Mouse (Mus musculus) ES-Bruce4 (cell line): ENCODE results near the gene Emp3.

ENCODE experiments used
- CTCF ChIP-seq: IDR thresholded peaks from one replicate; pipeline ENCODE4 v1.8.1; 2011; ENCODE audit warnings: low read depth, low read length
- EP300 ChIP-seq: IDR thresholded peaks from 2 replicates; pipeline ENCODE4 v1.6.1; 2011; ENCODE audit warnings: low read depth, low read length; ENCODE audit not compliant: insufficient read depth
- POLR2A ChIP-seq: IDR thresholded peaks from one replicate; pipeline ENCODE4 v1.8.1; 2011; ENCODE audit warnings: low read length; ENCODE audit not compliant: insufficient read depth

DNA sequence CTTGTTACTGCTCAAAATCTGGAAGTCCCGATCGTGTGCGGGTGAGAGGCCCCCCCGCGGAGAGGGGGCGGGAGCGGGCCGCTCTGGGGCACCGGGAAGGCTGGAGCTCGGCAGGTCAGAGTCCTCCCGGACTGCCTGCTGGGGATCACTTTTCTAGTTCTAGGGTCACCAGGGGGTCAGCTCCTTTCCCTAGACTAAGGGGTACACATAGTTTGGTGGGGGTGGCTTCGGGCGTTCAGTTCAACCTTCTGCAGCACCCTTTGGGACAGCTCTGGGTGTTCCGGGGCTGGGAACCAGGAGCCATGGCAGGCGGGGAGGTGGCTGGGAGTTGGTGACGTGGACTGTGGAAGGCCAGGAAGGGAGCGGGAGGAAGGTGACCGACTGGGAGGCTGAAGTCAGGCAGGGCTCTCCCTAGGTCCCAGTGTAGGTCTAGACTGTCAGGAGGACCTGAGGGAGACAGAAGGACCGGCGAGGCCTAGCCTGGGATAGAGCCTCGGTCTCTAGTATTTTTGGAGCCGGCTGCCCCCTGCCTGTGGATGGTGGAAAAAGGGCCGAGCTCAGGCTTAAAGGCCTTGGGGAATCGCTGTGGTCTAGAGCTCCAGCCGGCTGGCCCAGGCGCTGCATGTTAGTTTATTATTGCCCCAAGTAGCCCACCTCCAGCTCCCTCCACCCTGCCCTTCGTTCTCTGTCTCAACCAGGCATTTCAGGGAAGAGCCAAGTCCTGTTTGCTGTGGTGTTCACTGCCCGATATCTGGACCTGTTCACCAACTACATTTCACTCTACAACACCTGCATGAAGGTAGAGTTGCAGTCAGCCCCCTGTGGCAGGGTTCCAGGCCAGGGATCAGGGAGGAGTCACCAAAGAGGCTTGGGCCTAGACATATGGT is 47.9 kb downstream of the Emp3 start:
- no peak for TF ChIP-seq CTCF
- no peak for TF ChIP-seq EP300
- no peak for TF ChIP-seq POLR2A
